Mouse (Mus musculus) lung, postnatal 0 days (tissue): ENCODE results near the gene C87436. TPM values are rescaled to one million over a fixed set of nuclear protein-coding genes. Genes with fewer than 3 reads are reported as not detected.

Experiments used
- ATAC-seq: fragments of 200-750 bp; cut with Nextera tagmentation; 2 replicates; pipeline ENCODE4 v1.8.0; 2017; ENCODE audit warnings: moderate library complexity
- DNase-seq: peaks from one replicate; pipeline ENCODE4 v3.0.0-alpha.2; 2016; ENCODE audit warnings: low spot score
- H3K27ac ChIP-seq: fragments of 300-500 bp; sonication (generic); 2 replicates; pipeline ENCODE4 v1.5.1; 2014; ENCODE audit warnings: antibody characterized with exemption, mild to moderate bottlenecking, low read length, mixed read lengths
- H3K27me3 ChIP-seq: fragments of 300-500 bp; sonication (generic); replicated peaks from 2 replicates; pipeline ENCODE4 v1.6.1; 2014; ENCODE audit warnings: low read length, mixed read lengths; ENCODE audit not compliant: insufficient read depth
- H3K36me3 ChIP-seq: fragments of 300-500 bp; sonication (generic); 2 replicates; pipeline ENCODE4 v1.6.1; 2014; ENCODE audit warnings: low read length, mixed read lengths; ENCODE audit not compliant: insufficient read depth
- H3K4me1 ChIP-seq: fragments of 300-500 bp; sonication (generic); 2 replicates; pipeline ENCODE4 v1.6.1; 2014; ENCODE audit warnings: antibody characterized with exemption, low read depth, low read length, mixed read lengths; ENCODE audit not compliant: insufficient read depth
- H3K4me2 ChIP-seq: fragments of 300-500 bp; sonication (generic); replicated peaks from 2 replicates; pipeline ENCODE4 v1.6.1; 2014; ENCODE audit warnings: low read depth, mild to moderate bottlenecking, low read length, moderate library complexity, mixed read lengths
- H3K4me3 ChIP-seq: fragments of 300-500 bp; sonication (generic); 2 replicates; pipeline ENCODE4 v1.5.1; 2014; ENCODE audit warnings: low read depth, low read length
- H3K9ac ChIP-seq: fragments of 300-500 bp; sonication (generic); replicated peaks from 2 replicates; pipeline ENCODE4 v1.6.1; 2014; ENCODE audit warnings: low read depth, mild to moderate bottlenecking
- H3K9me3 ChIP-seq: fragments of 300-500 bp; sonication (generic); 2 replicates; pipeline ENCODE4 v1.6.1; 2016; ENCODE audit warnings: low read length, mixed read lengths
- CTCF ChIP-seq: IDR thresholded peaks from 2 replicates; pipeline ENCODE4 v1.5.1; 2016; ENCODE audit warnings: antibody characterized with exemption, mild to moderate bottlenecking
- EP300 ChIP-seq: IDR thresholded peaks from 2 replicates; pipeline ENCODE4 v1.6.1; 2016; ENCODE audit warnings: antibody characterized with exemption, mild to moderate bottlenecking, control low read depth
- WGBS: fragments of 180-500 bp; shearing (Covaris S2); extraction: QIAGEN DNeasy Blood & Tissue Kit; methylation state at CpG from one replicate; pipeline ENCODE4 v1.1.7; 2014; 5-methylcytosine and 5-hydroxymethylcytosine counted together
- polyA plus RNA-seq: library from polyadenylated mRNA; unstranded; fragments of >200 nt; fragmentation: Nextera tagmentation; extraction: Ambion mirVana; gene quantifications from 2 replicates; pipeline ENCODE4 v1.2.1, GENCODE M21; 2015

C87436 gene
- polyA plus RNA-seq, 1 experiment from 2014 or later: 23.5 TPM

DNA sequence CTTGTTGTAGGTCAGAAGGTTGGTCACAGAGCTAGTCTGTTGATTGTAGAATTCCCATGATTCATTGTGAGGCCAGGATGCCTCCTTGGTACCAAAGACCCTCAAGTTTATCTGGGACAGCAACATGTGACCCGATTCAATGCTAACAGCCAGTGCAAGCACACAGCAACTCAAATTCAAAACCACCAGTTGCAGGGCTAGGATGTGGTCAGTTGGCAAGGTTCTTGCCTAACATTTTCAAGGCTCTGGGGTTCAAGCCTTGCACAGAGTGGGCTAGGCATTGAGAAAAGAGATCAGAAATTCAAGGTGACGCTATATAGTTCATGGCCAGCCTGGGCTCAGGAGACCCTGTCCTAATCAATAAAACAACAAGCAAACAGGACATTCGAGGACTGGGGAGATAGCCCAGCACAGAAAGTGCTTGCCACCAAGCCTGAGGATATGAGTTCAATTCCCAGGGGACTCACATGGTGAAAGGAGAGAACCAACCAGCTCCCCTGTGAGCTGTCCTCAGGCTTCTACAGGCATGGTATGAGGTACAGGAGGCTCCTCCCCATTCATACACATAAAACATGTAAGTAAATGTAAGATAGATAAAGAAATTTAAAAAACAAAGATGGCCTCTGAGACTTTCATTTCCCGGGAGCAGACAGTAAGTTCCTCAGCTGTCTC is 71.2 kb downstream of the C87436 start:
- ATAC-seq: no peak
- TF ChIP-seq EP300 (no peak), CTCF (no peak)
- Histone ChIP-seq H3K27me3 (no peaks in the 10 kb centered on the region), H3K9me3 (no peaks in the 10 kb centered on the region), H3K27ac (no peak overlapping the region), H3K4me1 (no peaks in the 10 kb centered on the region), H3K9ac (no peak overlapping the region), H3K36me3 (no peaks in the 10 kb centered on the region), H3K4me3 (no peak overlapping the region), H3K4me2 (no peak overlapping the region)
- WGBS: 71% methylated on average over 4 of the region's 4 CpGs
- DNase-seq: no peak

DNA sequence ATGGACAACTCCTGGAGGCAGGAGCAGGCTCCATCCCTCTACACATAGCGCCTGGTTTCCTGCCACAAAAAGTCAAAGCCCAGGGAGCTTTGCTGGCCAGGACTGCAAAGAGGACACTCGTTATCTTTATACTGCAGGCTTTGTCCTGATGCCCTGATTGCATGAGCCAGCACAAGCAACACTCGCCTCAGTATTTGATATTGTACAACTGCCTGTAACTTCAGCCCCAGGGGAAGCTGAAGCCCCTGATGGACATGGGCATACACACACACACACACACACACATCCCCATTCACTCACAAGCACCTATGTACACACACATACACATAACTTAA is 71.7 kb downstream of the C87436 start:
- no peak for TF ChIP-seq EP300
- TF ChIP-seq CTCF: no peak
- Histone ChIP-seq H3K36me3 (no peaks in the 10 kb centered on the region), H3K9ac (no peak overlapping the region), H3K4me2 (no peak overlapping the region), H3K27me3 (no peaks in the 10 kb centered on the region), H3K4me1 (no peaks in the 10 kb centered on the region), H3K4me3 (no peak overlapping the region), H3K9me3 (no peaks in the 10 kb centered on the region), H3K27ac (no peak overlapping the region)
- DNase-seq: no peak
- no peak for ATAC-seq
- 63% methylated on average over 3 of the region's 3 CpGs for WGBS

DNA sequence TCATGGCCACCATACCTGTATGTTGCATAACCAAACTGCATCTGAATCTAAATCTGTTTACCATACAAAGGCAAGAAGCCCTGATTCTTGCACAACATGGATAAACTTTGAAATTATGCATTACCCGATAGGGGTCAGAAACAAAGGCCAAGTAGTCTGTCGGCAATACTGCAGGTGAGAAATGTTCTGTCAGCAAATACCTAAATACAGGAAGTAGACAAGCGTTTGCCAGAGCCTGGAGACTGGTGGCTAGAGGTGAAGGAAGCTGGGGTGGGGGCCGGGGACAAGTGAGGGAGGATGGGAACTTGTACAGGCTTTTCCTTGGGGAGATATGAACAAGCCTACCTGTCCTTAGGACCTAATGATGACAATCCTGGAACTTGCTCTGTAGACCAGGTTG is 72.8 kb downstream of the C87436 start:
- no peaks in the 10 kb centered on the region for H3K36me3 ChIP-seq
- no peak overlapping the region for H3K9ac ChIP-seq
- DNase-seq: no peak
- 38% methylated on average over 4 of the region's 4 CpGs for WGBS
- TF ChIP-seq EP300 (no peak), CTCF (no peak)
- ATAC-seq: no peak
- no peaks in the 10 kb centered on the region for H3K9me3 ChIP-seq
- H3K27me3 ChIP-seq: no peaks in the 10 kb centered on the region
- no peaks in the 10 kb centered on the region for H3K4me1 ChIP-seq
- no peak overlapping the region for H3K4me2 ChIP-seq
- H3K4me3 ChIP-seq: no peak overlapping the region
- no peak overlapping the region for H3K27ac ChIP-seq

DNA sequence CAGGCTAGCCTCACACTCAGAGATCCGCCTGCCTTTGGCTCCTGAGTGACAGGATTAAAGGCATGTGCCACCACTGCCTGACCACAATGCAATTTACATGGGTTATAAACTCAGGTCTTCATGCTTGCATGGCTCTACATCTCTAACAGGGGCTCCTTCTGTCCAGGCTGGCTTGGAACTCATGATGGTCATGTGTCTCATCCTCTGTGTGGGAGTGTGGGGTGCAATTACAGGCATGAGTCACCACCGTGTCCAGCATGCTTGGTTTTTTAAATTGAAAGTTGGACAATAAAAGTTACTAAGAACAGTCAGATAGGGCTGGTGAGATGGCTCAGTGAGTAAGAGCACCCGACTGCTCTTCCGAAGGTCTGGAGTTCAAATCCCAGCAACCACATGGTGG is 75.1 kb downstream of the C87436 start:
- TF ChIP-seq CTCF (no peak), EP300 (no peak)
- no peak for DNase-seq
- Histone ChIP-seq H3K4me1 (no peaks in the 10 kb centered on the region), H3K4me3 (no peak overlapping the region), H3K27me3 (no peaks in the 10 kb centered on the region), H3K27ac (no peak overlapping the region), H3K9me3 (no peaks in the 10 kb centered on the region), H3K4me2 (no peak overlapping the region), H3K36me3 (no peaks in the 10 kb centered on the region), H3K9ac (no peak overlapping the region)
- no peak for ATAC-seq
- WGBS: 89% methylated on average over 4 of the region's 4 CpGs

DNA sequence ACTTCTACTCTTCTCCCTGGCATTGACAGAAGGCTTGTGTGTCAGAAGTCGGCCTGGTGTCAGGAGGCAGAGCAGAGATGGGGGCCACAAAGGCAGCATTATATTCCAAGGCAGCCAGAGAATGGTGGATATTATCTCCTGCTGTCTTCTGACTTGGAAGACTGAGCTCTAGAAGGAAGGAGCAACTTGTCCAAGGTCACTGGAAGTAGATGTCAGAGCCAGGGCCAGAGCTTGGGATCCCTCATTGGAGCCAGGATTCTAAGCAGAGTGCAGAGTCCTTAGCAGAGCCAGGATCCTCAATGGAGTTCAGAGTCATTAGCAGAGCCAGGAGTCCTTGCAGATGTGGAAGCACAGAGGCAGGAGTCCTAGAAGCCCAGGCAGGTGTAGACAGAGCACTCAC is 77.8 kb downstream of the C87436 start:
- no peak overlapping the region for H3K4me2 ChIP-seq
- H3K27ac ChIP-seq: no peak overlapping the region
- WGBS: 71% methylated on average over 1 of the region's 1 CpGs
- DNase-seq: no peak
- no peaks in the 10 kb centered on the region for H3K4me1 ChIP-seq
- no peak overlapping the region for H3K4me3 ChIP-seq
- no peaks in the 10 kb centered on the region for H3K36me3 ChIP-seq
- H3K9me3 ChIP-seq: no peaks in the 10 kb centered on the region
- H3K27me3 ChIP-seq: no peaks in the 10 kb centered on the region
- no peak overlapping the region for H3K9ac ChIP-seq
- no peak for TF ChIP-seq CTCF
- TF ChIP-seq EP300: no peak
- ATAC-seq: no peak

DNA sequence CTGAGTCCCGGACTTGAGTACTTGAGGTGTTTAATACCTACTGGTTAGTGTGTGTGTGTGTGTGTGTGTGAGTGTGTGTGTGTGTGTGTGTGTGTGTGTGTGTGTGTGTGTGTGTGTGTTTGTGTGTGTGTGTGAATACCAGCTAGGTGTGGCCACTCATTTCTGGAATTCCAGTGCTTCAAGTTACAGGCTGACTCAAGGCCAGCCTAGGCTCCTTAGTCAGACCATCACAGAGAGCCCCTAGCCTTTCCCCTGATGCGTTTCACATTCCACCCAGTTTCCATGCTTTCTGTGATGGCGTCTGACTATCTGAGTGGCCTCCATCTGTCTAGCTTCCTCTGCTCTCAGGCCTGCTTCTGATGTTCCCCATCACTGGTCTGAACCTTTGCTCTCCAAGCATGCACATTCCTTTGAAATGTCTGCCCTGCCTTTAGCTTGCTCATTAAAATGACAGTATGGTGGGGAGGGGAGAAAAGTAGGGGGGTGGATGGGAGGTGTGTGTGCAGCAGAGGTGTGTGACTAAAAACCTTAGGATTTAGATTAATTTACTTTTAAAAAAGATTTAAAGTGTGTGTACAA is 81.7 kb downstream of the C87436 start:
- DNase-seq (no peak), ATAC-seq (no peak)
- Histone ChIP-seq H3K27ac (no peak overlapping the region), H3K9me3 (no peaks in the 10 kb centered on the region), H3K4me2 (no peak overlapping the region), H3K4me3 (no peak overlapping the region), H3K27me3 (no peaks in the 10 kb centered on the region), H3K4me1 (peaks cover 4% of the 10 kb centered on the region; the same call in 1 of the 2 replicates), H3K9ac (no peak overlapping the region), H3K36me3 (no peaks in the 10 kb centered on the region)
- WGBS: 72% methylated on average over 3 of the region's 3 CpGs
- TF ChIP-seq CTCF (no peak), EP300 (no peak)
